Mouse (Mus musculus): ENCODE measurements at regions not wholly inside any gene's neighbourhood (a gene's known extent, or its start where the extent isn't known, plus 50 kb on each side); places are given as distances from the start of the nearest gene placed in this dataset.

DNA sequence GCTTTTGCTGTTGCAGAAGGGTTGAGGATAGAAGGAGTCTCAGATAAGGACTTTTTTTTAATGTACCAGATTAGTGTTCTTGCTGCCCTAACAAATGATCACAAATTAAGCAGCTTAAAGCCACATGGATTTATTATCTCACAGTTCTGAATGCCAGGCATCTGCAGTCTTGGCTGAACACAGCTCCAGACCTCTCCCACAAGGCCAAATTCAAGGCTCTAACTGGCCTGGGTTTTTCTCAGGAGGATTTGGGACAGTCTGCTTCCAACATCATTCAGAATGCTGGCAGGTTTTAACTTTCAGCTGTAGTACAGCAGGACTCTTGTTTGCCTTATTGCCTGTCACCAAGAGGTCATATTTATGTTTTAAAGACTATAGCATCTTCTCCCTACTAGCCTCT is 329.7 kb upstream of the Chrm2 start:
- TF ChIP-seq CTCF (IDR thresholded peaks at IDR 0.05; ENCODE audit: low read depth) (no peak), EP300 (optimal IDR thresholded peaks at IDR 0.05) (no peak)

Measured in stomach, postnatal 0 days (tissue).